Mouse (Mus musculus): ENCODE results near the gene Gpr108. TPM values are rescaled to one million over a fixed set of nuclear protein-coding genes. Genes with fewer than 3 reads are reported as not detected.

Gpr108 gene
- polyA plus RNA-seq, 1 experiment, result 36.7 TPM

DNA sequence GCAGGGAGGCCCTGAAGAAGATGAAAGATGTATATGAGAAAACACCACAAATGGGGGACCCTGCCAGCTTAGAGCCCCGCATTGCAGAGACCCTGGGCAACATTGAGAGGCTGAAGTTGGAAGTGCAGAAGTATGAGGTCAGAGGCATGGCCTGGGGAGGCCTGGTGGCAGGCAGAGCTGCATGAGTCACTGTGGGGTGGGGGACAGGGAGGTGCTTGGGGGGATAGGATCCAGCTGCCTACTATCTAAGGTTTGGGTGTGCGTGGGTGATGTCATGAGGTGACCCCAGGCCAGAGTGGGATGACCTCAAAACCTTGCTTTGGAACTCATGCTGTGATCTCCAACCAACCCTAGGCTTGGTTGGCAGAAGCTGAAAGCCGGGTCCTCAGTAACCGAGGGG, 13.0 kb upstream of the Gpr108 start:
- 95% methylated on average over 4 of the region's 4 CpGs for WGBS
- peaks cover 2% of the 10 kb centered on the region; the same call in 1 of the 2 replicates for H3K36me3 ChIP-seq (ENCODE audit: control insufficient read depth, insufficient read depth, low read length)
- DNase-seq, result no peak

GRCm38 (mm10) chr17:57260351-57260750, 12.1 kb upstream of the Gpr108 start:
- H3K27me3 ChIP-seq (replicated peaks; ENCODE audit: control insufficient read depth, insufficient read depth, low read length), result no peaks in the 10 kb centered on the region
- peaks cover 2% of the 10 kb centered on the region; the same call in 1 of the 2 replicates for H3K36me3 ChIP-seq (ENCODE audit: control insufficient read depth, insufficient read depth, low read length)
- 68% methylated on average over 9 of the region's 9 CpGs for WGBS
- H3K4me1 ChIP-seq (ENCODE audit: control insufficient read depth, insufficient read depth, low read length), result no peaks in the 10 kb centered on the region
- TF ChIP-seq POLR2A (IDR thresholded peaks at IDR 0.05; ENCODE audit: low read depth, low read length), result no peak
- no peak for TF ChIP-seq CTCF (conservative IDR thresholded peaks at IDR 0.05; ENCODE audit: insufficient read depth, insufficient read length, low read depth, low read length)
- DNase-seq, result no peak
- no peak overlapping the region for H3K4me3 ChIP-seq (ENCODE audit: insufficient read depth, low read depth, low read length)
- no peak overlapping the region for H3K27ac ChIP-seq (ENCODE audit: insufficient read depth, low read depth, low read length)

More for the DNA sequence above, 13.0 kb upstream of the Gpr108 start:
- H3K27me3 ChIP-seq (replicated peaks; ENCODE audit: control insufficient read depth, insufficient read depth, low read length), result no peaks in the 10 kb centered on the region
- no peaks in the 10 kb centered on the region for H3K4me1 ChIP-seq (ENCODE audit: control insufficient read depth, insufficient read depth, low read length)
- no peak overlapping the region for H3K4me3 ChIP-seq (ENCODE audit: insufficient read depth, low read depth, low read length)
- no peak overlapping the region for H3K27ac ChIP-seq (ENCODE audit: insufficient read depth, low read depth, low read length)
- TF ChIP-seq CTCF (conservative IDR thresholded peaks at IDR 0.05; ENCODE audit: insufficient read depth, insufficient read length, low read depth, low read length) (no peak), POLR2A (IDR thresholded peaks at IDR 0.05; ENCODE audit: low read depth, low read length) (no peak)

DNA sequence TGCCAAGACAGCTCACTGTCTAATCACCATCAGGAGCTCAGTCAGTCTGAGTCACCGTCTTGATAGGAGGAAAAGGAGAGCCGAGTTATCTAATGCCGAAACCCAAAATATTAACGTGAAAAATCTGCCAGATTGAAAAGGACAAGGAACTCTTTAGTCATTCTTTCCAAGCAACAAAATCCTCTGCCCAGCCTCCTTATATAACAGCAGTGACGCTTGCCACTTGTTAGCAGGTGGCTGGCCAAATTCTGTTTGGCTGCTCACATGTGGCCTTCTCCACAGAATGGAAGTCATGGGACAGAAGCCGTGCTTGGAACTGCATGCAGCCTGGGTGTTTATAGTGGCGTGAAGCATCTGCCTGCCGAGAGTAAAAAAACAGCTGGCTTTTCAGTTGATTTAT, 11.5 kb upstream of the Gpr108 start:
- no peaks in the 10 kb centered on the region for H3K4me1 ChIP-seq (ENCODE audit: control insufficient read depth, insufficient read depth, low read length)
- 88% methylated on average over 8 of the region's 8 CpGs for WGBS
- no peak overlapping the region for H3K4me3 ChIP-seq (ENCODE audit: insufficient read depth, low read depth, low read length)
- no peak overlapping the region for H3K27ac ChIP-seq (ENCODE audit: insufficient read depth, low read depth, low read length)
- peaks cover 2% of the 10 kb centered on the region; the same call in 1 of the 2 replicates for H3K36me3 ChIP-seq (ENCODE audit: control insufficient read depth, insufficient read depth, low read length)
- H3K27me3 ChIP-seq (replicated peaks; ENCODE audit: control insufficient read depth, insufficient read depth, low read length), result no peaks in the 10 kb centered on the region
- no peak for DNase-seq
- TF ChIP-seq CTCF (conservative IDR thresholded peaks at IDR 0.05; ENCODE audit: insufficient read depth, insufficient read length, low read depth, low read length) (no peak), POLR2A (IDR thresholded peaks at IDR 0.05; ENCODE audit: low read depth, low read length) (no peak)

- Histone ChIP-seq H3K4me3 (ENCODE audit: insufficient read depth, low read depth, low read length) (no peak overlapping the region), H3K36me3 (ENCODE audit: control insufficient read depth, insufficient read depth, low read length) (peaks cover 2% of the 10 kb centered on the region; the same call in 1 of the 2 replicates), H3K27me3 (replicated peaks; ENCODE audit: control insufficient read depth, insufficient read depth, low read length) (no peaks in the 10 kb centered on the region), H3K27ac (ENCODE audit: insufficient read depth, low read depth, low read length) (no peak overlapping the region), H3K4me1 (ENCODE audit: control insufficient read depth, insufficient read depth, low read length) (no peaks in the 10 kb centered on the region)
- WGBS, result 96% methylated on average over 3 of the region's 3 CpGs
- TF ChIP-seq POLR2A (IDR thresholded peaks at IDR 0.05; ENCODE audit: low read depth, low read length), result no peak
- TF ChIP-seq CTCF (conservative IDR thresholded peaks at IDR 0.05; ENCODE audit: insufficient read depth, insufficient read length, low read depth, low read length), result no peak
- no peak for DNase-seq
Observed at GRCm38 (mm10) chr17:57258191-57258590, 9.9 kb upstream of the Gpr108 start.

DNA sequence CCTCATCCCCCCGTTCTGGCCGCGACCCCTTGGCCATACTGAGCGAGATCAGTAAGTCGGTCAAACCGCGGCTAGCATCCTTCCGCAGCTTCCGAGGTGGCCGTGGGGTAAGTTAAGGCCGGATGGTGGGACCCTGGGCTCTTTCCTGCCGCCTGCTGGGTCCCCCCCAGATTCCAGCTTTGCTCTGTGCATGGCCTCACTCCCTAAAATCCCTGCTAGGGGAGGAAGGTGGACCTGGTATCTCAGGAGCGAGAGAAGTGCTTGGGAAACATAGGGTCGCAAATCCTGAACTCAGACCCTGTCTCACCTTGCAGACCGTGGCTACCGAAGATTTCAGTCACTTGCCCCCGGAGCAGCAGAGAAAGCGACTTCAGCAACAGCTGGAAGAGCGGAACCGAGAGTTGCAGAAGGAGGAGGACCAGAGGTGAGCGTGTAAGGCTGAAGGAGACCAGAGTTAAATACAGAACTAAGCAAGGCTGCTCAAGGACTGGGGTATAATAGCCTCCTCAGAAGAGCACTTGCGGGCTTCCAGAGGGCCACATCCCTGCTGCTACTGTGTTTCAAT, 8.8 kb upstream of the Gpr108 start:
- no peak for TF ChIP-seq CTCF (conservative IDR thresholded peaks at IDR 0.05; ENCODE audit: insufficient read depth, insufficient read length, low read depth, low read length)
- TF ChIP-seq POLR2A (IDR thresholded peaks at IDR 0.05; ENCODE audit: low read depth, low read length), result no peak
- no peak overlapping the region for H3K4me3 ChIP-seq (ENCODE audit: insufficient read depth, low read depth, low read length)
- H3K27ac ChIP-seq (ENCODE audit: insufficient read depth, low read depth, low read length), result no peak overlapping the region
- 97% methylated on average over 22 of the region's 22 CpGs for WGBS
- H3K4me1 ChIP-seq (ENCODE audit: control insufficient read depth, insufficient read depth, low read length), result no peaks in the 10 kb centered on the region
- H3K27me3 ChIP-seq (replicated peaks; ENCODE audit: control insufficient read depth, insufficient read depth, low read length), result no peaks in the 10 kb centered on the region
- H3K36me3 ChIP-seq (ENCODE audit: control insufficient read depth, insufficient read depth, low read length), result no peaks in the 10 kb centered on the region; the same call in 1 of the 2 replicates
- DNase-seq, result no peak

- H3K4me3 ChIP-seq (ENCODE audit: insufficient read depth, low read depth, low read length), result no peak overlapping the region
- H3K27me3 ChIP-seq (replicated peaks; ENCODE audit: control insufficient read depth, insufficient read depth, low read length), result no peaks in the 10 kb centered on the region
- 65% methylated on average over 14 of the region's 14 CpGs for WGBS
- H3K4me1 ChIP-seq (ENCODE audit: control insufficient read depth, insufficient read depth, low read length), result no peaks in the 10 kb centered on the region
- TF ChIP-seq CTCF (conservative IDR thresholded peaks at IDR 0.05; ENCODE audit: insufficient read depth, insufficient read length, low read depth, low read length), result no peak
- no peak for TF ChIP-seq POLR2A (IDR thresholded peaks at IDR 0.05; ENCODE audit: low read depth, low read length)
- no peaks in the 10 kb centered on the region; the same call in 1 of the 2 replicates for H3K36me3 ChIP-seq (ENCODE audit: control insufficient read depth, insufficient read depth, low read length)
- DNase-seq, result peak; percentile 51
- H3K27ac ChIP-seq (ENCODE audit: insufficient read depth, low read depth, low read length), result peak overlapping the region; percentile 52
Observed at GRCm38 (mm10) chr17:57255354-57255753, 7.1 kb upstream of the Gpr108 start.

- H3K36me3 ChIP-seq (ENCODE audit: control insufficient read depth, insufficient read depth, low read length), result no peaks in the 10 kb centered on the region; the same call in 1 of the 2 replicates
- TF ChIP-seq CTCF (conservative IDR thresholded peaks at IDR 0.05; ENCODE audit: insufficient read depth, insufficient read length, low read depth, low read length), result no peak
- TF ChIP-seq POLR2A (IDR thresholded peaks at IDR 0.05; ENCODE audit: low read depth, low read length), result no peak
- no peak for DNase-seq
- H3K27me3 ChIP-seq (replicated peaks; ENCODE audit: control insufficient read depth, insufficient read depth, low read length), result no peaks in the 10 kb centered on the region
- H3K4me1 ChIP-seq (ENCODE audit: control insufficient read depth, insufficient read depth, low read length), result peaks cover 4% of the 10 kb centered on the region; the same call in 1 of the 2 replicates
- 72% methylated on average over 6 of the region's 6 CpGs for WGBS
- H3K4me3 ChIP-seq (ENCODE audit: insufficient read depth, low read depth, low read length), result no peak overlapping the region
- no peak overlapping the region for H3K27ac ChIP-seq (ENCODE audit: insufficient read depth, low read depth, low read length)
Observed at GRCm38 (mm10) chr17:57253306-57253705, 5.1 kb upstream of the Gpr108 start.
